Mouse (Mus musculus): ENCODE results near the gene Agr3. TPM values are rescaled to one million over a fixed set of nuclear protein-coding genes. Genes with fewer than 3 reads are reported as not detected.

Gene Agr3
- total and polyA plus RNA-seq, 2 experiments from 2014 or later: 0.24 TPM; not detected in 1

DNA sequence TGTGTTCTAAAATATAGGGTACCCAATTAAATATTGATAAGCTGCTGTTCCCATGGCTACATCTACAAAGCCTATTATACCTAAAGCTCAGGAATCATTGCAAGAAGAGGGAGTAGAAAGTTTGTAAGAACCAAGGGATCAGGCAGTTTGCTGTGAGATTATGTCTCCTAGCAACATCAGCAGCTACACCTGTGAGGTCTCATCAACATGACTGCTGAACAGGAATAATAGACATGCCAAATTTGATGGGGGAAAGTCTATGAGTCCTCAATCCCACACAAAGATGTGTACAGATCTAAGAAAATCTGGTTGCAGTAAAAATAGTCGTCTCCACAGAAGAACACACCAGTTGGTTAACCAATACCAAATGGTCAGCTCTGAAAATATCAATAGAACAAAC is 26.3 kb downstream of the Agr3 start:
- Histone ChIP-seq H3K27me3 (ENCODE audit: insufficient read depth, low read length) (no peaks in the 10 kb centered on the region), H3K4me1 (ENCODE audit: insufficient read depth, low read length) (no peaks in the 10 kb centered on the region), H3K36me3 (ENCODE audit: insufficient read depth, low read length) (no peaks in the 10 kb centered on the region), H3K27ac (no peak overlapping the region), H3K9ac (replicated peaks; ENCODE audit: low read length) (no peak overlapping the region), H3K4me2 (ENCODE audit: low read depth, low read length) (no peak overlapping the region), H3K4me3 (ENCODE audit: low read length) (no peak overlapping the region), H3K9me3 (ENCODE audit: low read length) (no peaks in the 10 kb centered on the region)
- 75% methylated on average over 1 of the region's 1 CpGs for WGBS
- no peak for ATAC-seq
- no peak for TF ChIP-seq CTCF (IDR thresholded peaks at IDR 0.05; ENCODE audit: low read depth)
- DNase-seq (ENCODE audit: low spot score): no peak

GRCm38 (mm10) chr12:35957235-35957634 is 31.8 kb downstream of the Agr3 start:
- Histone ChIP-seq H3K4me1 (ENCODE audit: insufficient read depth, low read length) (no peaks in the 10 kb centered on the region), H3K27ac (no peak overlapping the region), H3K4me3 (ENCODE audit: low read length) (no peak overlapping the region), H3K36me3 (ENCODE audit: insufficient read depth, low read length) (no peaks in the 10 kb centered on the region), H3K4me2 (ENCODE audit: low read depth, low read length) (no peak overlapping the region), H3K9me3 (ENCODE audit: low read length) (no peaks in the 10 kb centered on the region), H3K9ac (replicated peaks; ENCODE audit: low read length) (no peak overlapping the region), H3K27me3 (ENCODE audit: insufficient read depth, low read length) (no peaks in the 10 kb centered on the region)
- 86% methylated on average over 2 of the region's 2 CpGs for WGBS
- peak; percentile 9 for DNase-seq (ENCODE audit: low spot score)
- ATAC-seq: no peak
- peak; percentile 45 for TF ChIP-seq CTCF (IDR thresholded peaks at IDR 0.05; ENCODE audit: low read depth)

DNA sequence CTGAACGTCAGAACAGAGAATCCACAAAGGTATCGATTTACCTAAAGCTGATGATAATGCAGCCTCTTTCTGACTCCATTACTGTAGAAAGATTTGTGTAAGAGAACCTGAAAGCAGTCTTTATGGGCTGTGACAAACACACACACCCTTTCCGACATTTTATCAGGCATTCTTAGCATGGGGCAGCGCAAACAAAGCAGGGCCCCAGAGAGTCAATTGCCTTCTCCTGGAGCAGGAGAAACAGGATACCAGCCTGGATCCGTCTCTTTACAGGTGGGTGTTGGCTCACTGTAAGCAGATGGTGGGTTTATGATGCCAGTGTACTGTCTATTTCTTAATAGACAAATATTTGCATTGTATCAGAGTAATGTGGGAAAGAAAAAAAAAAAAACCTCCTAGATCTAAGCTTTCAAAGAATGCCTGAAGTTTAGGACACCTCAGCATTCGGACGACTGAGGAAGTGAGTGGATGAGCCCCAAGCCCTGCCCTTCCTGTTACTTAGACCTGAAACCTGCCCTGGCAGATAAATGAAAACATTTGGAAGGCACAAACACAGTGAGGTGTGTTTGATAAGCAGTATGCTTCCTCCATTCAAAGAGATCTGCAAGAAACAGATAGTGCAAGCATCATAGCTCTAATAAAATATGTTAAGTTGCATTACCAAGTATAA is 40.8 kb downstream of the Agr3 start:
- no peak overlapping the region for H3K27ac ChIP-seq
- WGBS: 71% methylated on average over 7 of the region's 7 CpGs

DNA sequence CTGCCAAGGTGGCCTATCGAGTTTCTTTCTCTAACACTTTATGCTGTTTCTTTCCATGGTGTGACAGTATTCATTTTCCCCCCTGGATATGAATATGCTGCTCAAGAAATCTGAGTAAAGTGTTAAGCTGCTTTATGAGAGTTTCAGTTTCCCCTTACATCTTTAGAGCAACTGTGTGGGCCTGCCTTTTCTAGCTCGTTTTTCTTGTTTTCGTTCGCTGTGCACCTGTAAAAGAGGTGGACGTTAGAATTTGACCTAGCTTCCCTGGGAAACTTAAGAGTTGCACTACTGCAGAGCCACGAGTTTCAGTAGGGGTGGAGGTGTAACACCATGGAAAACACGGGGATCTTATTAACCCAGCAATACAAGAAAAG is 41.3 kb downstream of the Agr3 start:
- Histone ChIP-seq H3K4me3 (ENCODE audit: low read length) (no peak overlapping the region), H3K9me3 (ENCODE audit: low read length) (no peaks in the 10 kb centered on the region), H3K4me2 (ENCODE audit: low read depth, low read length) (no peak overlapping the region), H3K36me3 (ENCODE audit: insufficient read depth, low read length) (no peaks in the 10 kb centered on the region), H3K9ac (replicated peaks; ENCODE audit: low read length) (no peak overlapping the region), H3K27ac (no peak overlapping the region), H3K27me3 (ENCODE audit: insufficient read depth, low read length) (no peaks in the 10 kb centered on the region), H3K4me1 (ENCODE audit: insufficient read depth, low read length) (no peaks in the 10 kb centered on the region)
- 79% methylated on average over 7 of the region's 7 CpGs for WGBS
- no peak for TF ChIP-seq CTCF (IDR thresholded peaks at IDR 0.05; ENCODE audit: low read depth)
- DNase-seq (ENCODE audit: low spot score): no peak
- no peak for ATAC-seq

More for the DNA sequence above, 40.8 kb downstream of the Agr3 start:
- TF ChIP-seq CTCF (IDR thresholded peaks at IDR 0.05; ENCODE audit: low read depth): no peak
- H3K4me2 ChIP-seq (ENCODE audit: low read depth, low read length): no peak overlapping the region
- no peaks in the 10 kb centered on the region for H3K36me3 ChIP-seq (ENCODE audit: insufficient read depth, low read length)
- no peak overlapping the region for H3K9ac ChIP-seq (replicated peaks; ENCODE audit: low read length)
- no peaks in the 10 kb centered on the region for H3K9me3 ChIP-seq (ENCODE audit: low read length)
- no peak for DNase-seq (ENCODE audit: low spot score)
- H3K4me3 ChIP-seq (ENCODE audit: low read length): no peak overlapping the region
- no peak for ATAC-seq
- H3K4me1 ChIP-seq (ENCODE audit: insufficient read depth, low read length): no peaks in the 10 kb centered on the region
- H3K27me3 ChIP-seq (ENCODE audit: insufficient read depth, low read length): no peaks in the 10 kb centered on the region

- DNase-seq (ENCODE audit: low spot score) (no peak), ATAC-seq (no peak)
- Histone ChIP-seq H3K4me2 (ENCODE audit: low read depth, low read length) (no peak overlapping the region), H3K9me3 (ENCODE audit: low read length) (no peaks in the 10 kb centered on the region), H3K36me3 (ENCODE audit: insufficient read depth, low read length) (no peaks in the 10 kb centered on the region), H3K4me3 (ENCODE audit: low read length) (no peak overlapping the region), H3K27ac (no peak overlapping the region), H3K4me1 (ENCODE audit: insufficient read depth, low read length) (no peaks in the 10 kb centered on the region), H3K27me3 (ENCODE audit: insufficient read depth, low read length) (no peaks in the 10 kb centered on the region), H3K9ac (replicated peaks; ENCODE audit: low read length) (no peak overlapping the region)
- TF ChIP-seq CTCF (IDR thresholded peaks at IDR 0.05; ENCODE audit: low read depth): no peak
- 80% methylated on average over 3 of the region's 3 CpGs for WGBS
These were observed 50.5 kb downstream of the Agr3 start for GRCm38 (mm10) chr12:35975898-35976297.

DNA sequence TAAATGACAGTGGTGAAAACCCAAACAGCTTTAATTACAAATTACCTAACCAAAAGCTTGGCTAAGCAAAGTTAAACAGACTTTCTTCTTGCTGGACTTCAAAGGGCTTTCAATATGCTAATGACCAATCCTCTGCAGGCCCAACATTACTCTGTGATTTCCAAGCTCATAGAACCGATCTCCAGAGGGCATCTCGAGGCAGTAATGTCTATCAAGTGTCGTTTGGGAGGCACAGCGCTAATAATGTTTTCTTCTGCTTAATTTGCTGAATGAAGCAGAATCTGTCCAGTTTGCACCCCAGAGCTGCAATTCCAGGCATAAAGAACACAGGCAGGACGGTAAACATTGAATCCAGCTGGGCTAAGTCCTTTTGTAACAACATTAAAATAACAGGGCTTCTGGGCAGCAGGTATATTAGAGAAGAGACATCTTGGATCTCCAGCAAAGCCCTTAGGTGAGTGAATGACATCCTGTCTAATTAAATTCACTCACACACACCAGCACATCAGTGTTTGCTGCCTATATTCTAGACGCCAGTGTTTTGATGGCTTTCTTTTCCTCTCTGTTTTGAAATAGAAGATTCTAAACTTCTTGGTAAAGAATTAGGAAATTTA is 52.3 kb downstream of the Agr3 start:
- no peak overlapping the region for H3K4me2 ChIP-seq (ENCODE audit: low read depth, low read length)
- ATAC-seq (0 out of 2 replicates have a peak, but pooled peaks have one; percentile 37), DNase-seq (ENCODE audit: low spot score) (peak; percentile 31)
- no peak overlapping the region for H3K27ac ChIP-seq
- no peak for TF ChIP-seq CTCF (IDR thresholded peaks at IDR 0.05; ENCODE audit: low read depth)
- no peaks in the 10 kb centered on the region for H3K27me3 ChIP-seq (ENCODE audit: insufficient read depth, low read length)
- WGBS: 32% methylated on average over 6 of the region's 6 CpGs
- H3K9me3 ChIP-seq (ENCODE audit: low read length): no peaks in the 10 kb centered on the region
- no peaks in the 10 kb centered on the region for H3K4me1 ChIP-seq (ENCODE audit: insufficient read depth, low read length)
- no peak overlapping the region for H3K9ac ChIP-seq (replicated peaks; ENCODE audit: low read length)
- no peaks in the 10 kb centered on the region for H3K36me3 ChIP-seq (ENCODE audit: insufficient read depth, low read length)
- no peak overlapping the region for H3K4me3 ChIP-seq (ENCODE audit: low read length)

- Histone ChIP-seq H3K36me3 (ENCODE audit: insufficient read depth, low read length) (no peaks in the 10 kb centered on the region), H3K27me3 (ENCODE audit: insufficient read depth, low read length) (no peaks in the 10 kb centered on the region), H3K9ac (replicated peaks; ENCODE audit: low read length) (no peak overlapping the region), H3K4me2 (ENCODE audit: low read depth, low read length) (no peak overlapping the region), H3K27ac (no peak overlapping the region), H3K4me1 (ENCODE audit: insufficient read depth, low read length) (no peaks in the 10 kb centered on the region), H3K4me3 (ENCODE audit: low read length) (no peak overlapping the region), H3K9me3 (ENCODE audit: low read length) (no peaks in the 10 kb centered on the region)
- no peak for ATAC-seq
- DNase-seq (ENCODE audit: low spot score): no peak
- 86% methylated on average over 5 of the region's 5 CpGs for WGBS
- no peak for TF ChIP-seq CTCF (IDR thresholded peaks at IDR 0.05; ENCODE audit: low read depth)
These were observed 54.2 kb downstream of the Agr3 start for GRCm38 (mm10) chr12:35979625-35980024.
